Mouse (Mus musculus) heart, adult 11 months (tissue): ENCODE results near the gene Ip6k2.

ENCODE experiments used
- DNase-seq: peaks from one replicate; pipeline ENCODE4 v3.0.0; 2022

Gene Ip6k2

GRCm38 (mm10) chr9:108783548-108784463 lies at the start of gene Ip6k2:
Ip6k2 (plus strand) TSS chr9:108783796.
- DNase-seq = peak; percentile 100

GRCm38 (mm10) chr9:108734626-108735025 lies 49.0 kb upstream of the Ip6k2 start:
- no peak for DNase-seq

- DNase-seq = no peak
Observed at GRCm38 (mm10) chr9:108739239-108739638, 44.4 kb upstream of the Ip6k2 start.

DNA sequence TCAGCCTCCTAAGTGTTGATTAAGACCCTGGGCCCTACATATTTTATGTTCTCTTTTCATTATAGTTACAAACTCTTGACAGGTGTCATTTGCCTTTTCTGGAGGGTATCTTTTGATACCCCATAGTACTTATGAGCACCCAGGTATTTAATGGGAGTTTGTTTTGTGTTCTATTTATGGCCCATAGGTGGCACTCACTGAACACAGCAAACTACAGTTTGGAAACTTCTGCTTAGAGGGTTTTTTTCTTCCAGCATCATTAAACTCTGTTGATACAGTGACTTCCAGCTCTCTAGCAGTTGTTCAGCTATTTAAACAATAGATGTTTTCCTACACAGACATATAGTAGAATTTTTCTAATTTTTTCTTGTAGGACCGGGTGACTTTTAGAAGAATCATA lies 43.5 kb upstream of the Ip6k2 start:
- DNase-seq = no peak

DNA sequence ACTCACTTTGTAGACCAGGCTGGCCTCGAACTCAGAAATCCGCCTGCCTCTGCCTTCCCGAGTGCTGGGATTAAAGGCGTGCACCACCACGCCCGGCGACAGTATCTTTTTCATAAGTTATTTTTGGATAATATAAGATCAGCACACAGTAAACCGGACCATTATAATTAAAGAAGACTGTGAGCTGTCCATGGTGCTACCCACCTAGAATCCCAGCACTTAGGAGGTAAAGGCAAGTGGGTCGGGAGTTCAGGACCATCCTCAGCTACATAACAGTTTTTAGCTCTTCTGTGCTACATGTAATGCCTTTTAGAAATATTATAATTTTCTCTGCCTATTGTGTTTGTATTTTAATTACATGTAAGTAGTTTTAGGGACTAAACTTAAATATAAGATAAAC lies 41.5 kb upstream of the Ip6k2 start:
- DNase-seq = no peak

DNA sequence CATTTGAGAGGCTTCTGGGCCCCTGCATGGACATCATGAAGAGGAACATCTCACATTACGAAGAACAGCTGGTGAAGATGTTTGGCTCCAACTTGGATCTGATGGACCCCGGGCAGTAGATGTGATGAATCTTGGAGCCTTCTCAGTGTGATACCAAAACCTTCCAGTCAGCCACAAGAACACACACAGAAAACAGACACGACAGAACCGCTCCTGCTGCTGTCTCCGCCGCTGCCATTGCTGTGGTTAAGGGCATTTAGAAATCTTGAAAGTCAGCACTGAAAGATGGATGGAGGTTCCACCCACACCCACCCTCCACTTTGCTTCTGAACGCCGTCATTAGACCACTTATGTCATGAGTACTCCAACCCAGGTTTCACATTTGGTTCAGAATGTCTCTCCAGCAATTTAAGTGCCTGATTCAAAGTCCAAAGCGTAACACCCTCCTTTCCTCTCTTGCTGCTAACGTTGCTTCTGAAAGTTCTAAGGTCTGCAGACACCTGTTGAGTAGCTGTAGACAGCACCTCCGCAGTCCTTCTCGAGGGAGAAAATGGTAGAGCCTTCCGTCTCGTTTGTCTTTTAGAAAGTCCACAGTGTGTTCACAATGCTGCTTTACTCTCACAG lies 36.6 kb upstream of the Ip6k2 start:
- peak; percentile 85 for DNase-seq

GRCm38 (mm10) chr9:108747694-108748093 lies 35.9 kb upstream of the Ip6k2 start:
- DNase-seq = peak; percentile 55

DNA sequence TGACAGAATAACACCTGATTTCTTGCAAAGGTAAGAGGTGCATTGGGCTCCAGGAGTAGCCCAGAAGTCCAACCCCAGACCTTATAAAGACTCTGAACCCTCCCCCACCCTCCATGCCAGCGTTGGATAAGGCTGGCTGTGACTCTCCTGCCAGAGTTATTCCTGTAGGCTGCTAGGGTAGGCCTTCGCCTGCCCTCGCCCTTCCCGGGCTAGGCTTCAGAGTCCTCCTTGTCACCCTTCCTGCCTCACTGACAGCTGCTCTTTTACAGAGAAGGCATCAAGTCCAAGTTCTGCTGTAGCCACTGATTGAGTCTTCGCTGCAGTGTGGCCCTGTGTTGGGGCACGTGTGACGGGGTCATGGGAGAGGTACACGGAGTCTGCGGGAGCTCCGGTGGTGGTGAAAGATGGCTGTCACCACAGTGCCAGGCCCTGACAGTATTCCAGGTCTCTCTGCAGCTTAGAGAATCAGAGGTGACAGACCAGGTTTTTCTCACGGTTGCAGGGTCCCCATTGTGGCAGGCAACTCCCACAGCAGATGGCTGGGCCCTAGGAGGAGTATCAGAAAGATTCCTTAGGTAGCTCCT lies 34.9 kb upstream of the Ip6k2 start:
- DNase-seq = peak; percentile 92

DNA sequence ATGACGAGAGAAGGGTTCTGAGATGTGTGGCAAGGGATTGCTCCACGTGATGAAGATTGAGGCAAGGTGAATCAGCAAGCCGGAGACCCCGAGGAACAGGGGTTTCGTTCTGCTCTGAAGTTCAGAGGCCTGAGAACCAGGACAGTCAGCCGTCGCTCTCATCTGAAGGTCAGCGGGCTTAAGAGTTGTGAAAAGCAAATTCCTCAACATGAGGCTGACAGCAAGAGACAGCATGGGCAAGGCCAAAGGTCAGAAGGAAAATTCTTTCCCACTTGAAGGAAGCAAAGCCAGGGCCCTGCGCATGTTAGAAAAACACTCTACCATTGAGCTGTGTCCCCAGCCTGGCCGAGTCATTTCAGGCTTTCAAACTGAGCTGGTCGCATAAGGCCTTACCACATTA lies 33.0 kb upstream of the Ip6k2 start:
- DNase-seq = peak; percentile 61

DNA sequence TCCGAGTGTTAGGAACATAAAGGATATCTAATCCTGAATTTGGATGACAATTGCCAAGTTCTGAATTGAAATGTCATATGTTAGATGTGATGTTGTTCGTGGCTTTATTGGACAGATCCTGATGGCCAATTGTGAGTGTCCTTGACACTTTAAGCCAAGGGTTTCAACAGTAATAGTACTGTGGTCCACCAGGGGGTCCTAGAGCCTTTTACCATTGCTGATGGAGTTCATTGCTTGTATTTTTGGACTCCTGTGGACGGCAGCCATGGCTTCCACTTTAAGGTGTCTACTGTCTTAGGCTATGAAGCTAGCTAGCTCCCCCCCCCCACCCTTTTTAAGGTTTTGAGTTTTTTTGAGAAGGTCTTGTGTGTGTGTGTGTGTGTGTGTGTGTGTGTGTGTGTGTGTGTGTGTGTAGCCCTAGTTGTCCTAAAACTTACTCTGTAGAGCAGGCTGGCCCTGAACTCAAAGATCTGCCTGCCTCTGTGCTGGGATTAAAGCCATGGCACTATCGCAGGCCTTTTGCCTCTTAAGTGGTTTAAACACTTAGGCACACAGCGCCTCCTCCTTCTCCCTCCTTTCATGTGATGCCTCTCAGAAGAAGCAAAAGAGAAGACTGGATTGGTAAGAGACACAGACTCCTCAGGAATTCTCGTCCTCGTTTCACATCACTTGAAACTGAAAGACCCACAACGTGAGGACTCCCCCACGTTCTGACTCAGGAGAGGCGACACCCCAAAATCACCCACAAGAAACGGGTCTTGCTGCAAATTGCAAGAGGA lies 31.3 kb upstream of the Ip6k2 start:
- DNase-seq = peak; percentile 48

GRCm38 (mm10) chr9:108753326-108753725 lies 30.3 kb upstream of the Ip6k2 start:
- peak; percentile 95 for DNase-seq

GRCm38 (mm10) chr9:108753976-108754375 lies 29.6 kb upstream of the Ip6k2 start:
- no peak for DNase-seq

DNA sequence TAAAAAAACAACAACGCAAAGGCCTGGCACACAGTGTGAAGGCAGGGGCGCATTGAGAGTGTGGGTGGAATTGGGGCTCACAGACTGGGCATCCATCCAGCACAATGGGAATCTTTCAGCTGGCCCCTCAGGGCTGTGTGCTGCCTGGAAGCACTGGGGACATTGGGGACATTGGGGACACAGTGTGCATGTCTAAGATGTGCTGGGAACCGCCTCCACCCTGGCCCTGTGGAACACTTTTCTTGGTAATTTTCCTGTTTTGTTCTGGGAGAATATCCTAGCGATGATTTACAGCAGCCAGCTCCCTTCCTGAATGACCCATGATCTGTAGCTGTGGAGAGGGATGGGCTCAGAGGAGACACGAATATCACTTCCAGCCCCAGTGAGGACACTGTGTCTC lies 29.2 kb upstream of the Ip6k2 start:
- no peak for DNase-seq

DNA sequence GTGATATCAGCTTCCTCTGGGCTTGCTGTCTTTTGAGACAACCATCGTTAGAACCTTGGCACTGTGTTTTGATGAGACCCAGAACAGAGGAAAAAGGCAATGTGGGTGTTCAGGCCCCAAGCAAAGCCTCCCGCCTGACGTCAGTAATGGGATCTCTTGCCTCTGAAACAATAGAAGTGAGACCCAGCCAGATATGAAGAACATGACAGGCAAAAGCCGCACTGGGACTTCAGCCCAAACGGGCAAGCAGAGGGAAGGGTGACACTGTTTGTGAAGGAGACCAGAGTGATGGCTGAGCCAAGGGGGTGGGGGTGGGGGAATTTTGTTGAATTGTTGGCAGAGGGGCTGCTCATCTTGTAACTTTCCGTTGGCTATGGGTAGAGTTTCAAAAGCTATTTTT lies 26.2 kb upstream of the Ip6k2 start:
- DNase-seq = no peak

- no peak for DNase-seq
Observed at GRCm38 (mm10) chr9:108759121-108759520, 24.5 kb upstream of the Ip6k2 start.

DNA sequence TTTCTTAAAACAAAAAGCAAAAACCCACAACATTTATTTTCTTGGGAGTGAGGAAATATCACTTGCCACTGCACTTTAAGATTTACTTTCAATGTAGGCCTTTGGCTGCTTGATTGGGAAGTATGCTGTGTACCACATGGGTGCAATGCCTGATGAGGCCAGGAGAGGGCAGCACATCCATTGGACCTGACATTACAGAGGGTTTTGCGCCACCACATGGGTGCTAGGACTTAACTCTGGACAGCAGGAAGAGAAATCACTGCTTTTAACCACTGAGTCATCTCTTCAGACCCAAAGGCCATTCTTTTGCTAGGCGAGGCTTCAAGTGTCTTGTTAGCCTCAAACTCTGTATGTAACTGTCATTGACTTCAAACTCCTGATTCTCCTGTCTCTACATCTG lies 23.8 kb upstream of the Ip6k2 start:
- no peak for DNase-seq

DNA sequence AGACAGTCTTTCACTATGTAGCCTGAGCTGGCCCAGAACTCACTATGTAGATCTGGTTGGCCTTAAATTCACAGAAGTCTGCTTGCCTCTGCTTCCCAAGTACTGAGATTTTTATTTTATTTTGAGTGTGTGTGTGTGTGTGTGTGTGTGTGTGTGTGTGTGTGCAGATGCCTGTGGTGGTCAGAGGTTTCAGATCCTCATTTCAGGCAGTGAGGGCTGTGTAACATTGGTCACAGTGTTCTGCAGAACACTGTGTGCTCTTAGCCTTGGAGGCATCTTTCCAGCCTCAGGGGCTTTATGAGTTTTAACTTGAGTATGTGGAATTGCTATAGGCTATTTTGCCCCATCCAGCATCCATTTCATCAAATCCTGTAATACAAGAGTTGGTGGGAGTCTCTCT lies 22.0 kb upstream of the Ip6k2 start:
- peak; percentile 83 for DNase-seq

- peak; percentile 57 for DNase-seq
Observed at GRCm38 (mm10) chr9:108764971-108765370, 18.6 kb upstream of the Ip6k2 start.

DNA sequence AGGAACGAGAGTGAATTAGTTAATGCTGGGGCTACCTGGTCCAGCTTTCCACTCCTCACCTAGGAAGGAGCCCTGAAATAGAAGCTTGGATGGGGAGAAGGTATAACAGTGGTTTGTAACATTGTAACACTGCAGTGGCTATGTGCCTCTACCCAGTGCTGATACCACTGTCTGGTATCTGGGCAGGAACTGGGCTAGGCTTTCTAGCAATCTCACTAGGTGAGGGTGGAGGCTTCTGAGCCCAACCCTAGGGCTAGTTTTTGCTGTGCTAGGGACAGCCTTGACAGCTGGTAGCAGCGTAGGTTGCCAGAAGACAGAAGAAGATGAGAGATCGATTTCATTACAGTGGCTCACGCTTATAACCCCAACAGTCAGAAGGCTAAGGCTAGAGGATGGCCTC lies 7.0 kb upstream of the Ip6k2 start:
- DNase-seq = no peak

GRCm38 (mm10) chr9:108777276-108777675 lies 6.3 kb upstream of the Ip6k2 start:
- no peak for DNase-seq

DNA sequence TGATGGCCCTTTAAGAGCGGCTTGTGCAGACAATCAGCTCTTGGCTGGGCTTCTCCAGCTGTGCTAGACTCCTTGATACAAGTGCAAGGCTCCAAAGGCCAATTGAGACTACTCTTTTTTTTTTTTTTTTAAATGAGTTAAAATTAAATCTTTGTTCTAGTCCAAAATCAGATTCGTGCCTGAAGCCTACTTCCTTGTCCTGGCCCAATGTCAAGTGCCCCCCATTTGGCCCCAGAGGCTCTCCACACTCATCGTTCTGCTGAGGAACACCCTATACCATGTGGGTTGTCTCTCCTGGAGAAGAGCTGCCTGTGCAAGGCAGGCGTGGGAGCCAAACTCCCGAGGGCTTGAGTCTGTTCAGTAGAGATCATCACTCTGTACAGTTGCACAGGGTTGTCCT lies 2.6 kb upstream of the Ip6k2 start:
- DNase-seq = peak; percentile 93

GRCm38 (mm10) chr9:108781891-108782290 lies 1.7 kb upstream of the Ip6k2 start:
- DNase-seq = peak; percentile 89
